Mouse (Mus musculus): ENCODE results near the gene Ugt1a6b. TPM values are rescaled to one million over a fixed set of nuclear protein-coding genes. Genes with fewer than 3 reads are reported as not detected.

Ugt1a6b gene
- polyA plus RNA-seq, 1 experiment: 0.29 TPM

DNA sequence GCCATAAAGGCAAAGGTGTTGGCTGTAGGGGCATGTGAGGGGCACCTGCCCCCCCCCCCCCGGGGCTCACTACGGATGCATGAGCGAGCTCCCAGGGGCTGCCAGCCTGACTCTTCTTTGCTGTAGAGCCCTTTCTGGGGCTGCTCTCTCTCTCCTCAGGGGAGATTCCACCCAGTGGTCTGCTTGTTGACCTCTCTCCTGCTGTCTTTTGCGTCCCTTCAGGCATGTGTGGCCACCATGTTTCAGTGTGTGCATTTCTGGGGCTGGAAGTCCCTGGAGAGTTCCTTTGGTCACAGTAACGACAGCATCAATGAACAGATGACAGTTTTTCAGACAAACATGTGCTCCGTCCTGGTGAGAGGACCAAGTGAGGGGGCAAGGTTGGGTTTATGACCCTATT is 155.3 kb downstream of the Ugt1a6b start:
- Histone ChIP-seq H3K36me3 (ENCODE audit: control insufficient read depth, insufficient read depth, low read length) (peaks cover 5% of the 10 kb centered on the region; the same call in 1 of the 2 replicates), H3K27me3 (ENCODE audit: control insufficient read depth, insufficient read depth, low read length) (no peaks in the 10 kb centered on the region), H3K27ac (ENCODE audit: insufficient read depth, low read length) (no peak overlapping the region), H3K4me3 (ENCODE audit: extremely low read depth, insufficient read depth, insufficient read length) (no peak overlapping the region), H3K4me1 (ENCODE audit: control insufficient read depth, insufficient read depth, insufficient read length) (peaks cover 16% of the 10 kb centered on the region; the same call in 1 of the 2 replicates)
- WGBS: 57% methylated on average over 6 of the region's 6 CpGs
- no peak for DNase-seq (ENCODE audit: low read depth in 1 of 2, low spot score in 2 of 2)
- TF ChIP-seq POLR2A (IDR thresholded peaks at IDR 0.05; ENCODE audit: low read depth, low read length): no peak
- TF ChIP-seq CTCF (IDR thresholded peaks at IDR 0.05; ENCODE audit: extremely low read depth, insufficient read depth, insufficient read length, insufficient replicate concordance): no peak

DNA sequence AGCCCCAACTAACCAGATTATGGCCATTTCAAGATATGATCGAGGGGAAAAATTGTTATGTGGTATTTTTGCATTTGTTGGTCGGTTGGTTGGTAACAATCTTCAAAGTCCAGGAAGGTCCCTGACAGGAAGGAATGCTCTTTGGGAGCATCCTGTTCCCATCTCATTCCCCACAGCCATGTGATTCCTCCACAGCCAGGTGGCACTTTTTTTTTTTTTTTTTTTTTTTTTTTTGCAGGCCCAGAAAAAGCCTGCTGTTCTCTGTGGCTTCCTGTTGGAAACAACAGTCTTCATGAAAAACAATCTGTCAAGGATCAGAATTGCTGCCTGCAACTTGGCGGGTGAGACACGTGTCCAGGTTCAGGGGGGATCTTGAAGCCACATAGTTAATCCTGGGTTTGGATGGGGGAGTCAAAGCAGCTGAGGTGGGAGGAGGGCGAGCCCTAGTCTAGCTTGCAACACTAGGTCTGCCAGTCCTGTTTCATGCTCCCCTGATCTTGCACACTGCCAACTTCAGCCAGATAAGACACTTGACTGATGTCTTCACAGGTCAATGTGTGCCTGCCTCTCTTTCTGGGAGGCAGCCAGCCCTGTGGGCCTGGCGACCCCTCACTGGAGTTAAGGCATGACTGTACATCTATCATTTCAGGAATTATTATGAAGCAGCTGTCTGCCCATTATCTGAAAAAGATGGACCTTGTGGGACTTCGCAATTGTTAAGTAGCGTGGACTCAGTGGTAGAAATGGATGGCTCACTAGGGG is 156.0 kb downstream of the Ugt1a6b start:
- TF ChIP-seq POLR2A (IDR thresholded peaks at IDR 0.05; ENCODE audit: low read depth, low read length): no peak
- no peak for TF ChIP-seq CTCF (IDR thresholded peaks at IDR 0.05; ENCODE audit: extremely low read depth, insufficient read depth, insufficient read length, insufficient replicate concordance)
- H3K4me3 ChIP-seq (ENCODE audit: extremely low read depth, insufficient read depth, insufficient read length): no peak overlapping the region
- no peaks in the 10 kb centered on the region for H3K27me3 ChIP-seq (ENCODE audit: control insufficient read depth, insufficient read depth, low read length)
- WGBS: 47% methylated on average over 8 of the region's 8 CpGs
- no peak for DNase-seq (ENCODE audit: low read depth in 1 of 2, low spot score in 2 of 2)
- peaks cover 12% of the 10 kb centered on the region; the same call in 1 of the 2 replicates for H3K4me1 ChIP-seq (ENCODE audit: control insufficient read depth, insufficient read depth, insufficient read length)
- H3K27ac ChIP-seq (ENCODE audit: insufficient read depth, low read length): no peak overlapping the region
- peaks cover 11% of the 10 kb centered on the region for H3K36me3 ChIP-seq (ENCODE audit: control insufficient read depth, insufficient read depth, low read length)

DNA sequence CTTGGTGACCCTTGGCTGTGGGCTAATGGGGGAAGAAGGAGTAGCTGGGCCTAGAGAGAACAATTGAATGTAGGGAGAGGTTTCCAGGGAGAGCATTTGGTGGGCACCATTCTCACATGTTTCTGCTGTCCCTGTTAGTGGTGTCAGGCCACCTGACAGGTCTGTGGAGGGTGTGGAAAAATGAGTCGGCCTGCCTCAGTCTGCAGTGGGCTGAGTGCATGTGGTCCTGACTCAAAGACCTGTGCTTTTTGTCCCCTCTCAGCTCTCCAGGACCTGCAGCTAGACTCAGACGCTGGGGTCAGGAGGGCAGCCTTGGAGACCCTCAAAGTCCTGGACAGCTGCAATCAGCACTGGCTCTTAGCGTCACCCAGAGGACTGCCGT is 156.6 kb downstream of the Ugt1a6b start:
- Histone ChIP-seq H3K36me3 (ENCODE audit: control insufficient read depth, insufficient read depth, low read length) (peaks cover 16% of the 10 kb centered on the region), H3K4me1 (ENCODE audit: control insufficient read depth, insufficient read depth, insufficient read length) (peaks cover 12% of the 10 kb centered on the region; the same call in 1 of the 2 replicates), H3K27ac (ENCODE audit: insufficient read depth, low read length) (no peak overlapping the region), H3K27me3 (ENCODE audit: control insufficient read depth, insufficient read depth, low read length) (no peaks in the 10 kb centered on the region), H3K4me3 (ENCODE audit: extremely low read depth, insufficient read depth, insufficient read length) (no peak overlapping the region)
- TF ChIP-seq CTCF (IDR thresholded peaks at IDR 0.05; ENCODE audit: extremely low read depth, insufficient read depth, insufficient read length, insufficient replicate concordance) (no peak), POLR2A (IDR thresholded peaks at IDR 0.05; ENCODE audit: low read depth, low read length) (no peak)
- DNase-seq (ENCODE audit: low read depth in 1 of 2, low spot score in 2 of 2): no peak
- WGBS: 83% methylated on average over 4 of the region's 4 CpGs

DNA sequence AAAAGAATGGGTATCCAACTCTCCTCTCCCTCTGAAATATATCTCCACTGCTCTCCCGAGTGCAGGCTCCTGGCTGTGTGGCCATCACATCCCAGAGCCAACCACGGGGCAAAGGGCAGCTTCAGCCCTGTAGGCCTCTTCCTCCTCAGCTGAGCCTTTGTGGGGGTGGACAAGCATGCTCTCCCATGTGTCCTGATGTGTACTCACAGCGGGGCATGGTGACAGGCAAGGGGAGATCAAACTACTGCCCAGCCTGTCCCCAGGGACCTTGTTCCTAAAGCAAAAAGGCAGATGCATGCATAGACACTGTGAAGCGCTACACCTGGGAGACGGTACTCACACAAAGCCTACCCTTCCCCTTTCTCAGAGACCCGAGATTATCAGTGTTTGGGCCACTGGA is 157.1 kb downstream of the Ugt1a6b start:
- H3K36me3 ChIP-seq (ENCODE audit: control insufficient read depth, insufficient read depth, low read length): peaks cover 21% of the 10 kb centered on the region
- peaks cover 12% of the 10 kb centered on the region; the same call in 1 of the 2 replicates for H3K4me1 ChIP-seq (ENCODE audit: control insufficient read depth, insufficient read depth, insufficient read length)
- no peak overlapping the region for H3K27ac ChIP-seq (ENCODE audit: insufficient read depth, low read length)
- no peaks in the 10 kb centered on the region for H3K27me3 ChIP-seq (ENCODE audit: control insufficient read depth, insufficient read depth, low read length)
- WGBS: 67% methylated on average over 6 of the region's 6 CpGs
- H3K4me3 ChIP-seq (ENCODE audit: extremely low read depth, insufficient read depth, insufficient read length): no peak overlapping the region
- TF ChIP-seq CTCF (IDR thresholded peaks at IDR 0.05; ENCODE audit: extremely low read depth, insufficient read depth, insufficient read length, insufficient replicate concordance) (no peak), POLR2A (IDR thresholded peaks at IDR 0.05; ENCODE audit: low read depth, low read length) (no peak)
- no peak for DNase-seq (ENCODE audit: low read depth in 1 of 2, low spot score in 2 of 2)

DNA sequence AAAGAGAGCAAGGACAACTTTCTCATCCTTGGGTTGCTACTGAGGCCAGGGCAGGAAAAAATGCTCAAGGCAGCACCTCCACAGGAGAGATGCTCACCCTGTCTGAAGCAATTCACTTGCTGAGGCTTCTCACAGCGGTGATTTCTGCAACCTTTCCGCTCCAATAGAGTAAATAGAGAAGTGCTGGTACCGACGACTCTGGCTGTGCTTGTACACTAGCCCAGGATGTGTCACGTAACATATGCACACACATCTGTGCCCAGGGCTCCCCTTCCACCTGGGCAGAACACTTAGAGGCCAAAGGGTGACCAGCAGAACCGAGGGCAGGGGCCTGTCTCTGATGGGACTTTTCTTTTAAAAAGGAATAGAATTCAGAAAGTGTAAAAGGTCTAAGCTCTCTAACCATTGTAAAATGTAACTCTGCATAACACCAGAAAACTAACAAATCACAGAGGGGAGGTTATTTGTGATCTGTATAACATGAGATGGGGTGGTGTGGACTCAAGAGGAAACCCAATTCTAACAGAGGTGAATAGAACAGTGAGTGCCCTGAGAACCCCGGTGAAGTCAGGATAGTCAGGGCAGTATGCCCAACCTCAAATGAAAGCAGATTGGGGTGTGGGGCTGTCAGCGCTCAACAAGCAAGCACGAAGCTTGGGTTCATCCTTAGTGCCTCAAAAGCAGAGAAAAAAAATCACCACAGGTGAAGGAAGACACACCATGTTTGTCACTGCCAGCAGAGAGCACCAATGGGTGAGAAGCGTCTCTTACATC is 157.7 kb downstream of the Ugt1a6b start:
- WGBS: 67% methylated on average over 10 of the region's 10 CpGs
- TF ChIP-seq CTCF (IDR thresholded peaks at IDR 0.05; ENCODE audit: extremely low read depth, insufficient read depth, insufficient read length, insufficient replicate concordance) (no peak), POLR2A (IDR thresholded peaks at IDR 0.05; ENCODE audit: low read depth, low read length) (no peak)
- Histone ChIP-seq H3K27me3 (ENCODE audit: control insufficient read depth, insufficient read depth, low read length) (no peaks in the 10 kb centered on the region), H3K36me3 (ENCODE audit: control insufficient read depth, insufficient read depth, low read length) (peaks cover 28% of the 10 kb centered on the region), H3K27ac (ENCODE audit: insufficient read depth, low read length) (no peak overlapping the region), H3K4me1 (ENCODE audit: control insufficient read depth, insufficient read depth, insufficient read length) (peaks cover 12% of the 10 kb centered on the region; the same call in 1 of the 2 replicates), H3K4me3 (ENCODE audit: extremely low read depth, insufficient read depth, insufficient read length) (no peak overlapping the region)
- DNase-seq (ENCODE audit: low read depth in 1 of 2, low spot score in 2 of 2): no peak

DNA sequence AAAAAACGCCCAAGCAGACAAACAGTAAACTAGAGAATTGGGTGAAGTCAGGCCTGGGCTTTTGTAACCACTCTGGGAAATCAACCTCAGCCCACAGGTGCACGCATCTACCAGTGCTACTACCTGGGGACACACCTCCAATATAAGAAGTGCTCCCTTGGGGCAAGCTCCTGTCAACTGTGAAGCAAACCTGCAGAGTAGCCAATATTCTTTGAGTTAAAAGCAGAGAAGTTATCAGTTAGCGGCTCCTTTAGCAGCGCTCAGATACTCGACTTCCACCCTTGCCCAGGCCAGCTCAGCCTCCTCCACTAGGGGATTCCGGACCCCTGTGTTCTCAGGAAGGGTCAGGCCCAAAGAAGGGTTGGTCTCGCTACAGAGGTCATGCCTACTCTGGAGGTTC is 158.7 kb downstream of the Ugt1a6b start:
- DNase-seq (ENCODE audit: low read depth in 1 of 2, low spot score in 2 of 2): no peak
- no peak overlapping the region for H3K4me3 ChIP-seq (ENCODE audit: extremely low read depth, insufficient read depth, insufficient read length)
- TF ChIP-seq POLR2A (IDR thresholded peaks at IDR 0.05; ENCODE audit: low read depth, low read length) (no peak), CTCF (IDR thresholded peaks at IDR 0.05; ENCODE audit: extremely low read depth, insufficient read depth, insufficient read length, insufficient replicate concordance) (no peak)
- H3K4me1 ChIP-seq (ENCODE audit: control insufficient read depth, insufficient read depth, insufficient read length): peaks cover 12% of the 10 kb centered on the region; the same call in 1 of the 2 replicates
- H3K27me3 ChIP-seq (ENCODE audit: control insufficient read depth, insufficient read depth, low read length): no peaks in the 10 kb centered on the region
- 84% methylated on average over 7 of the region's 7 CpGs for WGBS
- H3K27ac ChIP-seq (ENCODE audit: insufficient read depth, low read length): no peak overlapping the region
- H3K36me3 ChIP-seq (ENCODE audit: control insufficient read depth, insufficient read depth, low read length): peaks cover 37% of the 10 kb centered on the region

Measured in spleen, adult 2 months (tissue).